Mouse (Mus musculus): ENCODE results near the gene Ap1g2. TPM values are rescaled to one million over a fixed set of nuclear protein-coding genes. Genes with fewer than 3 reads are reported as not detected.

Ap1g2 gene
- polyA plus RNA-seq, 1 experiment from 2014 or later: 9.8 TPM

GRCm38 (mm10) chr14:55063581-55064381 lies 42.6 kb downstream of the Ap1g2 start:
- Histone ChIP-seq H3K36me3 (ENCODE audit: poor library complexity, severe bottlenecking) (peaks cover 88% of the 10 kb centered on the region), H3K27ac (peak overlapping the region; percentile 70; the same call in 1 of the 2 replicates), H3K27me3 (no peaks in the 10 kb centered on the region), H3K9me3 (replicated peaks) (no peaks in the 10 kb centered on the region), H3K9ac (peak overlapping the region; percentile 10; the same call in 1 of the 2 replicates), H3K4me1 (peaks cover 50% of the 10 kb centered on the region), H3K4me3 (no peak overlapping the region), H3K4me2 (peak overlapping the region; percentile 36; the same call in 1 of the 2 replicates)
- no peak for ATAC-seq
- WGBS: 92% methylated on average over 22 of the region's 22 CpGs

DNA sequence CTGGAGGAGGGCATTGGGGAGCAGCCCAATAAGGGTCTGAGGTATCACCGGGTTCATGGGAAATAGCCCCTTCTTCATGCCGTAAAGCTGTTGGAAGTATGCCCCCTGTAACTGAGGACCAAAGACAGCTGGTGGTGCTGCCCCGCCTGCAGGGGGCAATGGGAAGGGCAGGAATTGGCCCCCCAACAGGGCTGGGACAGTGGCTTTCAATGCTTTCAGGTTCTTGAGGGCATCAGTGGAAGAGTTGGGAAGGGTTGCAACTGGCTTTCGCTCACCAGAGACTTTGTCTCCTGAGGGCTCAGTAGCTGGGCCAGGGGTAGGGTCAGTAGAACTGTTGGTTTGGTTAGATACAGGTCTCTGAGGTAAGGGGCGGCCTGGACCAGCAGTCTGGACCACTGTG lies 43.3 kb downstream of the Ap1g2 start:
- peak overlapping the region; percentile 70 for H3K27ac ChIP-seq
- peak overlapping the region; percentile 36 for H3K4me2 ChIP-seq
- no peaks in the 10 kb centered on the region for H3K27me3 ChIP-seq
- H3K36me3 ChIP-seq (ENCODE audit: poor library complexity, severe bottlenecking): peaks cover 83% of the 10 kb centered on the region
- H3K4me3 ChIP-seq: no peak overlapping the region
- H3K4me1 ChIP-seq: peaks cover 57% of the 10 kb centered on the region
- peak overlapping the region; percentile 5 for H3K9ac ChIP-seq
- no peaks in the 10 kb centered on the region for H3K9me3 ChIP-seq (replicated peaks)
- WGBS: 88% methylated on average over 5 of the region's 5 CpGs
- ATAC-seq: no peak

GRCm38 (mm10) chr14:55062626-55063025 lies 43.8 kb downstream of the Ap1g2 start:
- Histone ChIP-seq H3K9me3 (replicated peaks) (no peaks in the 10 kb centered on the region), H3K4me2 (peak overlapping the region; percentile 36), H3K27ac (peak overlapping the region; percentile 70), H3K36me3 (ENCODE audit: poor library complexity, severe bottlenecking) (peaks cover 83% of the 10 kb centered on the region), H3K27me3 (no peaks in the 10 kb centered on the region), H3K4me3 (peak overlapping the region; percentile 2), H3K9ac (peak overlapping the region; percentile 5), H3K4me1 (peaks cover 60% of the 10 kb centered on the region)
- 27% methylated on average over 17 of the region's 17 CpGs for WGBS
- peak; percentile 73 for ATAC-seq

DNA sequence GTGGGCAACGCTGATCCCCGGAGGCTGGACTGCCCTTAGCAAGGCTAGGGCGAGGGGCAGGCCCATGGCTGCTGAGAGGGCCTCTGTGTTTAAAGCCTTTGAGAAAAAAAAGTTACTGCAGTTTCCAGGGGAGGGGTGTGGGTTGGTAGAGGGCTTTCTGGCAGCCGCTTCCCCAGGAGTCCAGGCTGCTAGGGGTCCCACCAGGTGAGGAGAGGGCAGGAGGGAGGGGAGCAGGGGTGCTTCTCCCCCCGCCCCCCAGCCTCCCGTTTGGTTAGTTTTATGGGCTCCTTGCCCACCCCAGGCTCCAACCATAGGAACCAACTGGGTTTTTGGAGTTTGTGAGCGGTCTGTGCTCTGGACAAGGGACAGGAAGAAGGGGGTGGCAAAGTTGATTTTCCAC lies 44.5 kb downstream of the Ap1g2 start:
- Histone ChIP-seq H3K27ac (peak overlapping the region; percentile 70), H3K4me1 (peaks cover 68% of the 10 kb centered on the region), H3K27me3 (no peaks in the 10 kb centered on the region), H3K4me2 (peak overlapping the region; percentile 36), H3K9me3 (replicated peaks) (no peaks in the 10 kb centered on the region), H3K4me3 (no peak overlapping the region), H3K36me3 (ENCODE audit: poor library complexity, severe bottlenecking) (peaks cover 78% of the 10 kb centered on the region), H3K9ac (peak overlapping the region; percentile 5; the same call in 1 of the 2 replicates)
- WGBS: 56% methylated on average over 7 of the region's 7 CpGs
- no peak for ATAC-seq

GRCm38 (mm10) chr14:55059931-55060330 lies 46.5 kb downstream of the Ap1g2 start:
- Histone ChIP-seq H3K4me2 (peak overlapping the region; percentile 61), H3K9ac (0 out of 2 replicates have a peak overlapping the region, but pooled peaks have one; percentile 18), H3K27ac (peak overlapping the region; percentile 68), H3K9me3 (replicated peaks) (no peaks in the 10 kb centered on the region), H3K27me3 (no peaks in the 10 kb centered on the region), H3K4me3 (no peak overlapping the region), H3K36me3 (ENCODE audit: poor library complexity, severe bottlenecking) (peaks cover 58% of the 10 kb centered on the region), H3K4me1 (peaks cover 87% of the 10 kb centered on the region)
- ATAC-seq: no peak
- 23% methylated on average over 5 of the region's 5 CpGs for WGBS

GRCm38 (mm10) chr14:55059009-55059408 lies 47.4 kb downstream of the Ap1g2 start:
- peak overlapping the region; percentile 61 for H3K4me2 ChIP-seq

GRCm38 (mm10) chr14:55055167-55055834 lies 51.1 kb downstream of the Ap1g2 start:
- H3K36me3 ChIP-seq (ENCODE audit: poor library complexity, severe bottlenecking): peaks cover 17% of the 10 kb centered on the region
- H3K4me2 ChIP-seq: peak overlapping the region; percentile 61
- peak overlapping the region; percentile 98 for H3K27ac ChIP-seq
- ATAC-seq: peak; percentile 43
- peak overlapping the region; percentile 58 for H3K9ac ChIP-seq
- H3K4me3 ChIP-seq: peak overlapping the region; percentile 35
- no peaks in the 10 kb centered on the region for H3K27me3 ChIP-seq
- peaks cover 75% of the 10 kb centered on the region for H3K4me1 ChIP-seq
- 45% methylated on average over 11 of the region's 11 CpGs for WGBS
- H3K9me3 ChIP-seq (replicated peaks): no peaks in the 10 kb centered on the region

More at GRCm38 (mm10) chr14:55059009-55059408, 47.4 kb downstream of the Ap1g2 start:
- Histone ChIP-seq H3K27me3 (no peaks in the 10 kb centered on the region), H3K4me1 (peaks cover 95% of the 10 kb centered on the region), H3K36me3 (ENCODE audit: poor library complexity, severe bottlenecking) (peaks cover 49% of the 10 kb centered on the region), H3K4me3 (peak overlapping the region; percentile 35), H3K9ac (no peak overlapping the region), H3K27ac (no peak overlapping the region), H3K9me3 (replicated peaks) (no peaks in the 10 kb centered on the region)
- WGBS: 95% methylated on average over 1 of the region's 1 CpGs
- no peak for ATAC-seq

DNA sequence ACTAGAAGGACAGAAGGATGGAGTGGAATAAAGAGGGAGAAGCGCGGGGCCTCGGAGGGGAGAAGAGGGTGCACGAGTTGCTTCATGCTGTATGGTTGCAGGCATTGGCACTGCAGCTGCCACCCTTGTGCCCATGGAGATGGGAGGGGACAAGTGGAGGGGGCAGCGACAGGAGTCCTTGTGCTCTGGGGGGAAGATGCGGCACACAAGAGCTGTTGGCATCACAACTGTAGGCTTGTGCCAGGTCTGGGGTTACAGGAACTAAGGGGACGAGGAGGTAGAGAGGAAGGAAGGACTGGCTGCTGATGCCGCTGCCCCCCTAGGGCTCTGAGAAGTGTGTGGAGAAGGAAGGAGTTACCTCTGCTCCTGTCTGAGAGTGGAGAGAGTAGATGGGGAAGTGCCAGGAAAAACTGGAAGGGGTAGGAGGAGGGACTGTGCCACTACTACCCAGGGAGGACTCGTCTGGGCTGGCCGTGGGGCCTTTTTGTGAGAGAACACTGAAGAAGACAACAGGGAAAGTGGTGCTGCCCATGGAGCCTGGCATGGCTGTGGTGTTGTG lies 52.1 kb downstream of the Ap1g2 start:
- Histone ChIP-seq H3K36me3 (ENCODE audit: poor library complexity, severe bottlenecking) (peaks cover 9% of the 10 kb centered on the region), H3K4me3 (peak overlapping the region; percentile 35), H3K4me2 (peak overlapping the region; percentile 61), H3K27ac (peak overlapping the region; percentile 98), H3K9ac (peak overlapping the region; percentile 58), H3K4me1 (peaks cover 70% of the 10 kb centered on the region), H3K9me3 (replicated peaks) (no peaks in the 10 kb centered on the region), H3K27me3 (no peaks in the 10 kb centered on the region)
- 49% methylated on average over 10 of the region's 10 CpGs for WGBS
- ATAC-seq: peak; percentile 54

GRCm38 (mm10) chr14:55053708-55054190 lies 52.6 kb downstream of the Ap1g2 start:
- Histone ChIP-seq H3K4me2 (peak overlapping the region; percentile 61), H3K27ac (peak overlapping the region; percentile 98), H3K9ac (peak overlapping the region; percentile 58), H3K4me1 (peaks cover 65% of the 10 kb centered on the region), H3K27me3 (no peaks in the 10 kb centered on the region), H3K36me3 (ENCODE audit: poor library complexity, severe bottlenecking) (peaks cover 9% of the 10 kb centered on the region), H3K4me3 (peak overlapping the region; percentile 35), H3K9me3 (replicated peaks) (no peaks in the 10 kb centered on the region)
- peak; percentile 79 for ATAC-seq
- 52% methylated on average over 17 of the region's 17 CpGs for WGBS

GRCm38 (mm10) chr14:55053050-55053449 lies 53.3 kb downstream of the Ap1g2 start:
- 0 out of 2 replicates have a peak, but pooled peaks have one; percentile 30 for ATAC-seq
- Histone ChIP-seq H3K27ac (peak overlapping the region; percentile 98), H3K9me3 (replicated peaks) (no peaks in the 10 kb centered on the region), H3K4me1 (peaks cover 58% of the 10 kb centered on the region), H3K9ac (no peak overlapping the region), H3K4me2 (peak overlapping the region; percentile 61), H3K27me3 (no peaks in the 10 kb centered on the region), H3K36me3 (ENCODE audit: poor library complexity, severe bottlenecking) (peaks cover 6% of the 10 kb centered on the region), H3K4me3 (no peak overlapping the region)
- 37% methylated on average over 4 of the region's 4 CpGs for WGBS

- peaks cover 53% of the 10 kb centered on the region for H3K4me1 ChIP-seq
- H3K4me2 ChIP-seq: peak overlapping the region; percentile 61
- H3K27ac ChIP-seq: peak overlapping the region; percentile 98
- H3K27me3 ChIP-seq: no peaks in the 10 kb centered on the region
- H3K36me3 ChIP-seq (ENCODE audit: poor library complexity, severe bottlenecking): peaks cover under 1% of the 10 kb centered on the region
- H3K4me3 ChIP-seq: peak overlapping the region; percentile 0; the same call in 1 of the 2 replicates
- WGBS: 28% methylated on average over 9 of the region's 9 CpGs
- H3K9me3 ChIP-seq (replicated peaks): no peaks in the 10 kb centered on the region
- H3K9ac ChIP-seq: 0 out of 2 replicates have a peak overlapping the region, but pooled peaks have one; percentile 43
- ATAC-seq: peak; percentile 67
These were observed 53.9 kb downstream of the Ap1g2 start for GRCm38 (mm10) chr14:55052496-55052895.
